Mouse (Mus musculus): Measurements from ENCODE around the gene Gm20388. TPM values are rescaled to one million over a fixed set of nuclear protein-coding genes. Genes with fewer than 3 reads are reported as not detected.

Gene Gm20388
- polyA plus RNA-seq, 1 experiment: 10.6 TPM

DNA sequence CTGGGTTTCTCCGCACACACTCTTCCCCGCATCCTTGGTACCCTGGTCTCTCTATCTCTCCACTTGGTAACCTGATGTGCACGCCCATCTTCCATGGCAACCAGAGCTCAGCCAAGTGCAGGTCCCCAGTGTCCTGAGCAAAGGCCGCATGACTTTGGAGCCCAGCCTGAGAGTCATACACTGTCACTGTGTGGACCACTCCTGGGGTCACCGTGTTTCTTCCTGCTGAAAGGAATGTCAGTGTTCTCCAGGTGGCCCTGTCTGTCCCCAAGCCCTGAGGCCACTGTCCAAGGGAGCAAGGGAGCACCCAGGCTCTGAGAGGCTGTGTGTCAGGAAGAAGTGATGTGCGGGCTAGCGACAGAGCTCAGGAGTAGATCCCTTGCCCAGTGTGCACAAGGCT lies 27.4 kb upstream of the Gm20388 start:
- TF ChIP-seq CTCF (IDR thresholded peaks at IDR 0.05; ENCODE audit: control insufficient read depth, insufficient read depth, low read length) (no peak), POLR2A (IDR thresholded peaks at IDR 0.05; ENCODE audit: borderline replicate concordance, control insufficient read depth, low read depth, low read length) (no peak)
- H3K27ac ChIP-seq (ENCODE audit: control insufficient read depth, insufficient read depth, low read depth, low read length, poor library complexity): no peak overlapping the region
- no peak overlapping the region for H3K4me3 ChIP-seq (replicated peaks; ENCODE audit: control insufficient read depth, low read depth, low read length)
- 88% methylated on average over 7 of the region's 7 CpGs for WGBS
- H3K4me1 ChIP-seq (ENCODE audit: control insufficient read depth, insufficient read depth, low read length): no peaks in the 10 kb centered on the region

DNA sequence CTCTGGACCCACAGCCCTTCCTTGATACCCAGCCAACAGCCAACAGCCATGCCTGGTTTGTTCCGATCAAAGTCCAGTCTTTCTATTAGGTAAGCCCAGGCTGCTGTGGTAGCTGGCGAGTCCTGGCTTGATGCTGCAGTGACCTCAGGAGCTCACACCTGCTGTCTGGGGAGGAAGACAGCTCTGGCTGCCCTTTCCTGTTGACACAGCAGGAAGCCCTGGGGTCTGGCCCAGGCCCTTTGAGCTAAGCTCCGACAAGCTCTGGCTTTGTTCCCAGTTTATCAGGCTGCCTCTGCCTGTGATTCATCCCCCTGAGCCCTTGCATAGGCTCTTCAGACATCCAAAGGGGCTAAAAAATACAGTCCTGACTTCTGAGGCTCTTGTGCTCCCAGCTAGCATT lies 25.0 kb upstream of the Gm20388 start:
- Histone ChIP-seq H3K27ac (ENCODE audit: control insufficient read depth, insufficient read depth, low read depth, low read length, poor library complexity) (no peak overlapping the region), H3K4me1 (ENCODE audit: control insufficient read depth, insufficient read depth, low read length) (no peaks in the 10 kb centered on the region), H3K4me3 (replicated peaks; ENCODE audit: control insufficient read depth, low read depth, low read length) (no peak overlapping the region)
- WGBS: 38% methylated on average over 3 of the region's 3 CpGs
- no peak for TF ChIP-seq CTCF (IDR thresholded peaks at IDR 0.05; ENCODE audit: control insufficient read depth, insufficient read depth, low read length)
- TF ChIP-seq POLR2A (IDR thresholded peaks at IDR 0.05; ENCODE audit: borderline replicate concordance, control insufficient read depth, low read depth, low read length): no peak

DNA sequence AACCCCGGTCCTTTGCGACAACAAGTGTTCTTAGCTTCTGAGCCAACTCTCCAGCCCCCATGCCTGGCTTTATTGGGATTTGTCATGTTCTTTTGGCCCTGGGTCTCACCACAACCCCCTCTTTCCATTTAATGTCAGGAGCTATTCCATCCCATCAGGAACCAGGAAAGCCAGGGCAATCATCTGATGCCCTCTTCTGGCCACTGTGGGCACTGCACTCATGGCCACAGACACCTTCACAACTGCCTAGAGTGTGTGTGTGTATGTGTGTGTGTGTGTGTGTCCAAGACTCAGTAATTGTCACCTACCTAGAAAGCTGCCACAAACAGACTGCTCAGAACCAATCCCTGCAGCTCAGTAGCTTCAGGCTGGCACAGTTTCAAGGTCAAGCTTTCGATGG lies 23.5 kb upstream of the Gm20388 start:
- Histone ChIP-seq H3K4me3 (replicated peaks; ENCODE audit: control insufficient read depth, low read depth, low read length) (no peak overlapping the region), H3K27ac (ENCODE audit: control insufficient read depth, insufficient read depth, low read depth, low read length, poor library complexity) (no peak overlapping the region), H3K4me1 (ENCODE audit: control insufficient read depth, insufficient read depth, low read length) (no peaks in the 10 kb centered on the region)
- TF ChIP-seq POLR2A (IDR thresholded peaks at IDR 0.05; ENCODE audit: borderline replicate concordance, control insufficient read depth, low read depth, low read length): no peak
- TF ChIP-seq CTCF (IDR thresholded peaks at IDR 0.05; ENCODE audit: control insufficient read depth, insufficient read depth, low read length): peak; percentile 84
- 93% methylated on average over 3 of the region's 3 CpGs for whole genome bisulfite sequencing

DNA sequence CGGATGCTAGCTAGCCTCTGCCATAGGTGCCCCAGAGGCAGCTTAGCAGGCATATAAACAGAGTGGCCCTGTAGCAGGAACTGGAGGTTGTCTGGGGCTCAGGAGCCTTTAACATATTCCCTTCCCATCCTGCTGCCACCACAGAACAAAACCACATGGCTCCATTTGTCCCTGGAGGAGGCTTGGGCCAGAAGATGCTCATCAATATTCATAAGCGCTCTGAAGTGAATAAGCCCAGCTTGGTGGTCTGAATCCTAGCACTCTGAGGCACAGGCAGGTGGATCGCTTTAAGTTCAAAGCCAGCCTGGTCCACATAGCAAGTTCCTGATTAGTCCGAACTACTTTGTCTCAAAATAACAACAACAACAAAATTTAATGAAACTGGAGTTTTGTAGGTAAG lies 22.6 kb upstream of the Gm20388 start:
- 80% methylated on average over 4 of the region's 4 CpGs for WGBS
- no peak for TF ChIP-seq CTCF (IDR thresholded peaks at IDR 0.05; ENCODE audit: control insufficient read depth, insufficient read depth, low read length)
- no peak for TF ChIP-seq POLR2A (IDR thresholded peaks at IDR 0.05; ENCODE audit: borderline replicate concordance, control insufficient read depth, low read depth, low read length)
- Histone ChIP-seq H3K4me1 (ENCODE audit: control insufficient read depth, insufficient read depth, low read length) (no peaks in the 10 kb centered on the region), H3K27ac (ENCODE audit: control insufficient read depth, insufficient read depth, low read depth, low read length, poor library complexity) (no peak overlapping the region), H3K4me3 (replicated peaks; ENCODE audit: control insufficient read depth, low read depth, low read length) (no peak overlapping the region)

DNA sequence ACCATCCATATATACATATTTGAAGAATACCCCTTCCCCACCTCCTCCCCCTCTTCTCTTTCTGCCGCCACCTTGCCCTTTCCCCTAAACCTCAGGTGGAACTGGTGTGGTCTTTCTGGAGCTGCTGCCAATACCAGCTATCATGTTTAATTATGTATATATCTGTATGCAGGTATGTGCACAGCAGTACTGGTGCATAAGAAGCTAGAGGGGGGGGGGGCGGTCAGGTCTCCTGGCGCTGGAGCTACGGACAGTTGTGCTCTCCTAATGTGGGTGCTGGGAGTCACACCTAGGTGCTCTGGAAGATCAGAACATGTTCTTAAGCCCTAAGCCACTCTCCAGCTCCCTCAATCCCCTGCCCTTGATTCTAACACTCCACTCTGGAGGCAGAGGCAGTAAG lies 13.6 kb upstream of the Gm20388 start:
- no peak overlapping the region for H3K27ac ChIP-seq (ENCODE audit: control insufficient read depth, insufficient read depth, low read depth, low read length, poor library complexity)
- no peak overlapping the region for H3K4me3 ChIP-seq (replicated peaks; ENCODE audit: control insufficient read depth, low read depth, low read length)
- WGBS: 79% methylated on average over 4 of the region's 4 CpGs
- no peak for TF ChIP-seq POLR2A (IDR thresholded peaks at IDR 0.05; ENCODE audit: borderline replicate concordance, control insufficient read depth, low read depth, low read length)
- no peak for TF ChIP-seq CTCF (IDR thresholded peaks at IDR 0.05; ENCODE audit: control insufficient read depth, insufficient read depth, low read length)
- H3K4me1 ChIP-seq (ENCODE audit: control insufficient read depth, insufficient read depth, low read length): no peaks in the 10 kb centered on the region

DNA sequence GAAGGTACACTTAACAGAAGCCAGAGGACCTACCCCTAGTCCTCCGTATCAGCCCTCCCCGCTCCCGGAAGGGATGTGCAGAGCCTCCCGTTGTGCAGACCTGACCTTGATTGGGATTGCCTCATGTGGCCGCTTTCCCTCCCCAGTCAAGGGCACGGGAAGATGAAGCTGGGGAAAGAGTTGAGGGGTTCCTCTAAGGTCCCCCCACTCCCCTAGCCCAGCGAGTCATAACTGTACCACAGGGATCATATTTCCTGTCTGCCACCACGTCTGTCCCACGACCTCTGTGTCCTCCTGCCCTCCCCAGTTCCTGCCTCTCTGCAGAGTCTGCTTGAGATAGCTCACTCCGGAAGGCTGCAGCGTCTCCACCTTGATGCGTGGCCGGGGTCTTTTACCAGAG lies 12.7 kb upstream of the Gm20388 start:
- Histone ChIP-seq H3K4me1 (ENCODE audit: control insufficient read depth, insufficient read depth, low read length) (no peaks in the 10 kb centered on the region), H3K4me3 (replicated peaks; ENCODE audit: control insufficient read depth, low read depth, low read length) (no peak overlapping the region), H3K27ac (ENCODE audit: control insufficient read depth, insufficient read depth, low read depth, low read length, poor library complexity) (no peak overlapping the region)
- WGBS: 10% methylated on average over 13 of the region's 13 CpGs
- no peak for TF ChIP-seq POLR2A (IDR thresholded peaks at IDR 0.05; ENCODE audit: borderline replicate concordance, control insufficient read depth, low read depth, low read length)
- TF ChIP-seq CTCF (IDR thresholded peaks at IDR 0.05; ENCODE audit: control insufficient read depth, insufficient read depth, low read length): no peak

DNA sequence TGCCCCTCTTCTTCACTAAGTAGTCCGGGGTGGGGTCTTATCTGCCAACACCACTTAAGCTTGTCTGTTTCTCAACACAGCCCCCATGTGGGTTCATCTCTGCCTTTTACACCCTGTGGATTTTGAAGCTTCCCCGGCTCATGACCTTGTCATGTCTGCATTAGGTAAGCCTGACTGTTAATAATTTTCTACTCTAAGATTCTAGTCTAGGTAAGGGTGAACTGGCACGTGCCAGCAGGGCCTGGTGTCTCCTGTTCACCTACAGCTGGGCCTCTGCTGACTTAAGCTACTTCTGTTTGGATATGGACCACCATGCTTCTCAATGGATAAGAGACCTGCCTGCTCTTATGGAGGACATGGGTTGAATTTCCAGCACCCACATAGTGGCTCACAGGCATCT lies 9.3 kb upstream of the Gm20388 start:
- TF ChIP-seq CTCF (IDR thresholded peaks at IDR 0.05; ENCODE audit: control insufficient read depth, insufficient read depth, low read length) (no peak), POLR2A (IDR thresholded peaks at IDR 0.05; ENCODE audit: borderline replicate concordance, control insufficient read depth, low read depth, low read length) (no peak)
- Histone ChIP-seq H3K27ac (ENCODE audit: control insufficient read depth, insufficient read depth, low read depth, low read length, poor library complexity) (no peak overlapping the region), H3K4me1 (ENCODE audit: control insufficient read depth, insufficient read depth, low read length) (no peaks in the 10 kb centered on the region), H3K4me3 (replicated peaks; ENCODE audit: control insufficient read depth, low read depth, low read length) (no peak overlapping the region)
- 78% methylated on average over 3 of the region's 3 CpGs for WGBS

DNA sequence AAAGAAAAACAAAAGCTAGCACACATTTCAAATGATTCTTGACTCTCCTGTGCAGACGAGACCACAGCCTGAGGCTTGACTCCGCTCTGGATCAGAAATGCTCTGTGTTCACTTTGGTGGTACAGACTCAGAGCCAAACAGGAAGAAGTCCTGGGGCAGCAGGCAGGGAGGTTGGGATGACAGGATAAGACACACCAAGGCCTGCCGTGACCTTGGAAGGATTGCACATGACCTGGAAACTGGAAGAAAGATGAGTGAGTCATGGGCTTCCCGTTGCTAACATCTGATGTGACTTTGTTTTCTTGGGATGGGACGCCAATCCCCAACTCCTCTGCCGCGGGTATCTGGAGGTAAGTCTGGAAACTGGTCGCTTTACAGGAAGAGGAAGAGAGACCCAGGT lies 8.7 kb upstream of the Gm20388 start:
- WGBS: 57% methylated on average over 8 of the region's 8 CpGs
- TF ChIP-seq CTCF (IDR thresholded peaks at IDR 0.05; ENCODE audit: control insufficient read depth, insufficient read depth, low read length): no peak
- TF ChIP-seq POLR2A (IDR thresholded peaks at IDR 0.05; ENCODE audit: borderline replicate concordance, control insufficient read depth, low read depth, low read length): no peak
- no peak overlapping the region for H3K27ac ChIP-seq (ENCODE audit: control insufficient read depth, insufficient read depth, low read depth, low read length, poor library complexity)
- H3K4me1 ChIP-seq (ENCODE audit: control insufficient read depth, insufficient read depth, low read length): no peaks in the 10 kb centered on the region
- H3K4me3 ChIP-seq (replicated peaks; ENCODE audit: control insufficient read depth, low read depth, low read length): no peak overlapping the region

DNA sequence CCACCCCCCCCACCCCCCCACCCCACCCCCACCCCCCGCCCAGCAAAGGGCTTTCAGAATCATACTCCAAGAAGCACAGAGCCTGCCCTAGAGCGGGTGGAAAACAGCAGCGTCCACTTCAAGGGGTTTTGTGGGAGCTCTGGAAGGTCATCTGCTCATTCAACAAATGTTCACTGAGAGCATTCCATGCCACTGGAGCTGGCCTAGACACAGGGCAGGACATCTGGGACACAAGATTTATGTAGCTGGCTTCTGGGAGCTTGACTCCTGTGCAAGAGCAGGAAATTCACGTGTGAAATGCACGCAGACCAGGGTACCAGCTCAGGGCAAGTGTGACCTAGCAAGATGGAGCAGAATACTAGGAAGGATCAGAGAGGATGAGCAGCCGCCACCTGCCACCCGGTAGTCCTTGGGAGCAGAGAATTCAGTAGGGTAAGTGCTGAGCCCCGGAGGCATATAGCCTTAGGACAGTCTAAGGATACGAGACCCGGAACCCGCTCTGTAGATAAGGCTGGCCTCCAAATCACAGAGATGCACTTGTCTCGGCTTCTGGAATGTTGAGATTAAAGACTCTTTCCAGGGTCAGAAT lies 6.2 kb upstream of the Gm20388 start:
- no peak overlapping the region for H3K27ac ChIP-seq (ENCODE audit: control insufficient read depth, insufficient read depth, low read depth, low read length, poor library complexity)
- H3K4me3 ChIP-seq (replicated peaks; ENCODE audit: control insufficient read depth, low read depth, low read length): no peak overlapping the region
- no peaks in the 10 kb centered on the region for H3K4me1 ChIP-seq (ENCODE audit: control insufficient read depth, insufficient read depth, low read length)
- no peak for TF ChIP-seq POLR2A (IDR thresholded peaks at IDR 0.05; ENCODE audit: borderline replicate concordance, control insufficient read depth, low read depth, low read length)
- no peak for TF ChIP-seq CTCF (IDR thresholded peaks at IDR 0.05; ENCODE audit: control insufficient read depth, insufficient read depth, low read length)
- 78% methylated on average over 12 of the region's 12 CpGs for WGBS

All from bone marrow, adult 2 months (tissue).